Comparison of ENCODE assay signal across 27 mouse cellular contexts in the genomic region with DNA sequence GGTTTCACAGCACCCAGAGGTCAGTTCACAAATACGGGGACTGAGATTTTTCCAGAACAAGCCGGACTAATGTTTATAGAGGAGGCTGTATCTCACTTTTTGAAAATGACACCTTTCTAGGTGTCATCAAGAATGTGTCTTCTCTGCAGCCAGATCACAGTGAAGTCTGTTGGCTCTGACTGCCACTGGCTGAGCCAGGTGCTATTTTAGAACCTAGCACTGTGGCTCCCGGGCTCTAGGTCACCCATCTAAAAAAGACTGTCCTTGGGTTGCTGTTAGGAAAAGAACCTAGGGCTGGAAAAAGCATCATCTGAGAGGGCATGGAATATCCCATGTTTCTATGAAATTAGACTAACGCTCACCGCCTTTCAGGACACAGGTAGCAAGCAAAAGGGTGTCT. TPM values are rescaled to one million over a fixed set of nuclear protein-coding genes. Genes with fewer than 3 reads are reported as not detected.
DNase-seq lines count a peak whose midpoint lies in the region; ATAC-seq and TF ChIP-seq lines count a peak whose summit lies in the region.
"Had no signal": no experiment of that assay in that cellular context is flagged by ENCODE, and none has a peak within 500 bp of the region (broad histone marks: within the 10 kb centered on the region; RNA-seq: fewer than 3 reads in every experiment).

No protein-coding gene starts in this region.

- TF ChIP-seq POLR2A in heart, adult 2 months (IDR thresholded peaks at IDR 0.05; ENCODE audit: insufficient read depth, low read depth, low read length) = no peak

- H3K4me1 ChIP-seq in heart, adult 2 months (ENCODE audit: control insufficient read depth, insufficient read depth, low read length) = no peaks in the 10 kb centered on the region
- no peaks in the 10 kb centered on the region for H3K4me1 ChIP-seq in heart, embryonic 10.5 days
- peaks cover 6% of the 10 kb centered on the region; the same call in 1 of the 2 replicates for H3K4me1 ChIP-seq in heart, postnatal 0 days (ENCODE audit: control insufficient read depth, insufficient read depth)
- H3K4me1 ChIP-seq: heart, embryonic 15.5 days; hindbrain, embryonic 12.5 days; intestine, embryonic 15.5 days; limb, embryonic 15.5 days; liver, embryonic 13.5 days; midbrain, embryonic 13.5 days; neural tube, embryonic 13.5 days; stomach, embryonic 15.5 days had no signal

- DNase-seq in heart, adult 2 months = peak in 1 of 2 experiments; percentile 60
- DNase-seq in heart, embryonic 10.5 days (ENCODE audit: low spot score) = no peak
- DNase-seq in gastrocnemius, postnatal 10 days = peak; percentile 8
- DNase-seq in heart, postnatal 0 days (ENCODE audit: low spot score) = peak; percentile 44
- no peak for DNase-seq in left cerebral cortex, postnatal 10 days (ENCODE audit: extremely low spot score in 1 of 2, low spot score in 2 of 2)
- no peak for DNase-seq in spleen, postnatal 10 days (ENCODE audit: low spot score in 2 of 2)
- DNase-seq: adrenal gland, adult 8-10 months; B cell, adult 2 months; cerebellum, adult 8-10 months; cerebellum, postnatal 25 days; kidney, adult 2 months; kidney, postnatal 36 days; liver, embryonic 13.5 days; lung, adult 18-20 months had no signal

- H3K27ac ChIP-seq in heart, adult 2 months = peak overlapping the region; percentile 55
- H3K27ac ChIP-seq in heart, embryonic 10.5 days = no peak overlapping the region
- H3K27ac ChIP-seq in heart, postnatal 0 days (ENCODE audit: low read depth) = no peak overlapping the region
- H3K27ac ChIP-seq: heart, embryonic 15.5 days; hindbrain, embryonic 12.5 days; hindbrain, postnatal 0 days; intestine, embryonic 15.5 days; layer of hippocampus, adult 2 months; limb, embryonic 10.5 days; limb, embryonic 15.5 days; liver, embryonic 13.5 days; macrophage; midbrain, embryonic 13.5 days; neural tube, embryonic 13.5 days; stomach, embryonic 15.5 days had no signal

- H3K27me3 ChIP-seq in heart, adult 2 months (ENCODE audit: control insufficient read depth, insufficient read depth, low read length) = no peaks in the 10 kb centered on the region
- no peaks in the 10 kb centered on the region for H3K27me3 ChIP-seq in heart, embryonic 10.5 days (ENCODE audit: insufficient read depth, poor library complexity, severe bottlenecking)
- no peaks in the 10 kb centered on the region for H3K27me3 ChIP-seq in heart, postnatal 0 days (ENCODE audit: control insufficient read depth, insufficient read depth, low read length)
- H3K27me3 ChIP-seq: hindbrain, embryonic 12.5 days; intestine, embryonic 15.5 days; limb, embryonic 15.5 days; liver, embryonic 13.5 days; midbrain, embryonic 13.5 days; neural tube, embryonic 13.5 days; stomach, embryonic 15.5 days had no signal

- TF ChIP-seq EP300 in heart, adult 2 months (IDR thresholded peaks at IDR 0.05; ENCODE audit: insufficient read depth, low read depth, low read length) = no peak
- no peak for TF ChIP-seq EP300 in heart, postnatal 0 days (IDR thresholded peaks at IDR 0.05; ENCODE audit: low read depth)

- H3K9me3 ChIP-seq in heart, embryonic 10.5 days = no peaks in the 10 kb centered on the region
- H3K9me3 ChIP-seq in heart, postnatal 0 days (replicated peaks; ENCODE audit: control insufficient read depth, low read length) = no peaks in the 10 kb centered on the region
- H3K9me3 ChIP-seq: heart, embryonic 15.5 days; hindbrain, embryonic 12.5 days; intestine, embryonic 15.5 days; limb, embryonic 10.5 days; limb, embryonic 15.5 days; liver, embryonic 13.5 days; midbrain, embryonic 13.5 days; neural tube, embryonic 13.5 days; stomach, embryonic 15.5 days had no signal

- intact Hi-C loops in heart, adult 2 months (cut with DNase I) = no loop called here
- intact Hi-C loops in left cerebral cortex, postnatal 10 days (cut with DNase I) = no loop called here

- H3K79me2 ChIP-seq in heart, adult 2 months (replicated peaks; ENCODE audit: control insufficient read depth, insufficient read depth, low read length) = no peaks in the 10 kb centered on the region

- ATAC-seq in heart, postnatal 0 days (ENCODE audit: insufficient read depth, low read depth) = no peak
- ATAC-seq: forebrain, embryonic 14.5 days; hindbrain, postnatal 0 days; intestine, embryonic 15.5 days; lung, postnatal 0 days; midbrain, embryonic 13.5 days had no signal

- no peak overlapping the region for H3K9ac ChIP-seq in heart, adult 2 months (ENCODE audit: low read depth, low read length)
- no peak overlapping the region for H3K9ac ChIP-seq in heart, postnatal 0 days (replicated peaks; ENCODE audit: low read depth, low read length)
- H3K9ac ChIP-seq: heart, embryonic 15.5 days; hindbrain, embryonic 12.5 days; intestine, embryonic 15.5 days; limb, embryonic 15.5 days; liver, embryonic 13.5 days; midbrain, embryonic 13.5 days; neural tube, embryonic 13.5 days; stomach, embryonic 15.5 days had no signal

- 72% methylated on average over 5 of the region's 5 CpGs for WGBS in heart, adult 2 months
- 82% methylated on average over 5 of the region's 5 CpGs for WGBS in heart, embryonic 10.5 days
- WGBS in heart, postnatal 0 days = 58% methylated on average over 5 of the region's 5 CpGs

- H3K4me3 ChIP-seq in heart, adult 2 months = no peak overlapping the region
- H3K4me3 ChIP-seq in heart, embryonic 10.5 days = no peak overlapping the region
- no peak overlapping the region for H3K4me3 ChIP-seq in heart, postnatal 0 days (ENCODE audit: low read depth, low read length)
- H3K4me3 ChIP-seq: heart, embryonic 15.5 days; hindbrain, embryonic 12.5 days; intestine, embryonic 15.5 days; layer of hippocampus, adult 2 months; limb, embryonic 10.5 days; limb, embryonic 15.5 days; liver, embryonic 13.5 days; midbrain, embryonic 13.5 days; neural tube, embryonic 13.5 days; stomach, embryonic 15.5 days had no signal

- TF ChIP-seq CTCF in heart, adult 2 months (IDR thresholded peaks at IDR 0.05) = no peak
- TF ChIP-seq CTCF in heart, postnatal 0 days (IDR thresholded peaks at IDR 0.05; ENCODE audit: low read depth) = no peak

- H3K36me3 ChIP-seq in heart, adult 2 months (ENCODE audit: control insufficient read depth, insufficient read depth, low read length) = peaks cover 4% of the 10 kb centered on the region; the same call in 1 of the 2 replicates
- H3K36me3 ChIP-seq in heart, embryonic 10.5 days = no peaks in the 10 kb centered on the region
- no peaks in the 10 kb centered on the region for H3K36me3 ChIP-seq in heart, postnatal 0 days (replicated peaks; ENCODE audit: control insufficient read depth, insufficient read depth, low read length)
- H3K36me3 ChIP-seq: heart, embryonic 15.5 days; hindbrain, embryonic 12.5 days; intestine, embryonic 15.5 days; limb, embryonic 10.5 days; limb, embryonic 15.5 days; liver, embryonic 13.5 days; midbrain, embryonic 13.5 days; neural tube, embryonic 13.5 days; stomach, embryonic 15.5 days had no signal

- no peak overlapping the region for H3K4me2 ChIP-seq in heart, postnatal 0 days (ENCODE audit: low read depth, low read length)
- H3K4me2 ChIP-seq: heart, embryonic 15.5 days; hindbrain, embryonic 12.5 days; intestine, embryonic 15.5 days; limb, embryonic 15.5 days; liver, embryonic 13.5 days; midbrain, embryonic 13.5 days; neural tube, embryonic 13.5 days; stomach, embryonic 15.5 days had no signal

RNA-seq across cellular contexts. Expression of a gene that starts 10.7 kb away (rescaled TPM):
- 10 to 100 TPM; 11.1 to 14.2 TPM for total RNA-seq in heart, adult 2 months (2021)
- polyA plus RNA-seq in heart, adult 2 months (2012; rRNA removed) = 12.1 and 12.2 TPM in 2 replicates
- polyA plus RNA-seq in heart, embryonic 10.5 days (2016; fragmentation: Nextera tagmentation; extraction: Ambion mirVana) = 5.1 TPM in 2 replicates
- 10 to 100 TPM; 10.3 to 10.9 TPM for total RNA-seq in gastrocnemius, postnatal 10 days (2021)
- 13.9 and 18.9 TPM in 2 replicates for total RNA-seq in heart, postnatal 0 days (2014; rRNA removed; ENCODE audit: low replicate concordance)
- polyA plus RNA-seq in heart, postnatal 0 days (2015; fragmentation: Nextera tagmentation; extraction: Ambion mirVana) = 1.4 and 1.5 TPM in 2 replicates
- total RNA-seq in left cerebral cortex, postnatal 10 days (2021) = 10 to 100 TPM; 70.3 to 73.6 TPM

Comparison
In these comparisons a context has a peak if more than half of its experiments do, and no peak if none do; other contexts are left out.
1. DNase-seq: peak in gastrocnemius, postnatal 10 days (single experiment) and heart, postnatal 0 days (single experiment); none in heart, embryonic 10.5 days (single experiment), left cerebral cortex, postnatal 10 days (0 of 2) and spleen, postnatal 10 days (0 of 2).